Mouse (Mus musculus) frontal cortex, postnatal 14 days (tissue): ENCODE measurements at regions not wholly inside any gene's neighbourhood (a gene's known extent, or its start where the extent isn't known, plus 50 kb on each side); places are given as distances from the start of the nearest gene placed in this dataset.

Experiments
- DNase-seq, 2 experiments: peaks; one replicate each; pipeline ENCODE4 v3.0.0; 2022; ENCODE audit warnings: low spot score in 2 of 2

DNA sequence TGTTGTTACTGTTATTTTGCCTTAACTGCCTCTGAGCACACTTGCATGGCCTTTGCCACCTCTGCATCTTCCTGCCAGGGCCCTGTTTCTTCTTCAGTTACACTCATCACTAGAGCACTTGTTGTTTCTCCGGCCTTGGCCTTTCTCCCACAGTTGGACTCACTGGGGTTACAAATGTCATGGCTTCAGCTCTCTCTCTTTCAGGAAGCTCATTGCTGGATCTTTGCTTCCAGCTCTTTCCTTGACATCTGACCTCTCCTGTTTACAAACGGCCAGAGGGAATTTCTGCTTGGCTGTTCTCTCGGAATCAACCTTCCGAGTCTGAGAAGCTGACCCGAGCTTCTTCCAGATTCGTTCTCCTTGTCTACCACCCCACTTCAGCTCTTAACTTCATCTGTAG, 146.6 kb upstream of the Adamts3 start:
- no peak for DNase-seq

DNA sequence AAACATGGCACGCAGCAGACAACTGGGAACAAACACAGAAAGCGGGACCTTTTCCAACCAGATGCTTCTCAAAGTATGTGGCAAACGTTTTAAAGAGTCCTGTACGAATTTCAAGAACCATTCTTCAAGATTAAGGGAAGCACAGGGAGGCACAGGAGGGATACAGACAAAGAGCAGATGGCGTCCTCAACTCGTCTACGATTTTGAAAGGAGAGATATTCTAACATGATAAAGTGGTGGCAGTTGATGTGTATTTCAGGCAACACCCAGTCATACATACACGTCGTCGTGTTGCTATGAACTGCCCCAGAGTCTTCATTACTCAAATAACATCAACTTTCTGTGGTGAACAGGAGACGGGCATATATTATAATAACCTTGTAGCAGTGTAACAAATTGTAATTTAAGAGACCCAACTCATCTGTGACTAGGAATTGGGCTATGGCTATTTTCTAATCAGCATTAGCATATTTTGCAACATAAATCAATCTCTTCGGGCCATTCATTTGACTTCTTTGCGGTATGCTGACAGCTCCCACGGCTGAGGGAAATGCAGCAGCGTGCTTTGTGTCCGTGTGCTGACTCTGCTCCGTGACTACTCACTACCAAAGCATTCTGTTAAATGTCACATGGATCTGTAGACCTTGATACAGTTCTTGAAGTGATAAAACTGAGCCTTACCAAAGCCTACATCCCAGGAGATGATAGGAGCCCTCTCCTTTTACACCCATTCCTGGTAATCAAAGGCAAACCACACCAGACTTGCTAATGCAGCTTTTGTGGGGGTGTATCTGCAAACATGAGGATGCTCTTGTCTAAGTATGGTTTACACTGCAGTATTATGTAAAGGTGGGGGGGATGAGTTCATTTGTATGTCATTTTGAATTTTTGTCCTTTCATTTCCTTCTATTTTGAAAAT, 144.0 kb upstream of the Adamts3 start:
- no peak for DNase-seq

DNA sequence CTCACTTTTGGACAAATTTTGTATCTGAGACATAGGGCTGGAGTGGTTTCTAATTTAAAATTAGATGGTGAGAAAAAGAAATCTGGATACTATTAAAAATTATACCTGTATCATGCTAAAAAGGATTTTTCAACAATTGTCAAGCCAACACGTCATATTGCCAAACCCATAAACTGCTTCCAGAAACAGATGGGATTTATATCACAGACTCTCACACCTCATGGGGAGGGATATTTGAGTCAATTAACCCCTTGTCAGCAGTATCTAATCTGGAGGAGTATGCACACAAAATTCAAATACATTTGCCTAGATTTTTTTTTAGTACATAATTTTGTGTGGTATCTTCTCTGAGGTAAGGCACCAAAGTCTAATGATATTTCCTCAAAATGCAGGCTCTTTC, 138.3 kb upstream of the Adamts3 start:
- no peak for DNase-seq

DNA sequence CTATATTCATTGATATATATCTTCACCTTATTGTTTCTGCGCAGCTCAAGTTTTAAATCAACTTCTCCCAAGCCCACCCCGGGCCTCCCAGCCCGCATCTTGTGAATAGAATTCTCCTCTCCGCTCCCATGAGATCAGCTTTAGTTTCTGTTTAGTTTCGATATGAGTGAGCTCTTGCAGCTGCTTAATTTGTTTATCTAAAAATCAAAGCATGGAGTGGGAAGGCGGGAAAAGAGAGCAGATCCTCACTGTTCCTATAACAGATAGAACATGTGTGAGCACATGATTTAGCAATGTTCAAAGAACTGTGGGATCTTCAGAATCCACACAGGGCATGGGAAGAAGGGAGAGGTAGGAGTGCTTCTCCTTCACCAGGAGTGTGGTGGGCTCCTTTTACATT, 117.6 kb upstream of the Adamts3 start:
- no peak for DNase-seq

DNA sequence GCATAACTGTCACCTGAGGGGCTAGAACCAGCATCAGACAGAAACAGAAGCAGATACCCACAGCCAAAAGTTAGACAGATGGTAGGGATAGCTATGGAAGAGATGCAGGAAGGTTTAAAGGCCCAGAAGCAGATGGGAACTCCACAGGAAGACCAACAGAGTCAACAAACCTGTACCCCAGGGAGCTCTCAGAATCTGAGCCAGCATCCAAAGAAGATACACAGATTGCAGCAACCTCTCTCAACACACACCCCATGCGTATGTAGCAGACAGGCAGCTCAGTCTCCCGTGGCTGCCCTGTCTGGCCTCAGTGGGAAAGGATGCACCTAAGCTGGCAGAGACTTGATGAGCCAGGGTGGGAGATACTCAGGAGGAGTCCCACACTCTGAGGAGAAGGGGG, 108.4 kb upstream of the Adamts3 start:
- no peak for DNase-seq

DNA sequence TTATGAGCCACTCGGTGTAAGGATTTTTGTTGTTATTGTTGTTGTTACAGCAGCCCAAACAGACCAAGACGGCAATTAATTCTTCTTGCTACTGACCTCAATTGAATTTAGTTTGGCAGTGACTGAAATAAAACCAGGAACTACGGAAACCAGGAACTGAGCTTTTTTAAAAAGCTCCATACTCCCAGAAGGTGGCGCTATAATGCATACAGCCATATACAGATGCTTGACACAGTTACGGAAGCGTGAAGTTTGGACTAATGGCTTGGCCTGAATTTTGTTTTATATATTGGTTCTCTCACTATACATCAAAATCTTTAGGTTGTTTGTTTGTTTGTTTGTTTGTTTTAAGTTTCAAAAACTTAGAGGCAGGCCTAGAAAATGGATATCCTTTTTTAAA, 98.5 kb upstream of the Adamts3 start:
- DNase-seq = no peak

DNA sequence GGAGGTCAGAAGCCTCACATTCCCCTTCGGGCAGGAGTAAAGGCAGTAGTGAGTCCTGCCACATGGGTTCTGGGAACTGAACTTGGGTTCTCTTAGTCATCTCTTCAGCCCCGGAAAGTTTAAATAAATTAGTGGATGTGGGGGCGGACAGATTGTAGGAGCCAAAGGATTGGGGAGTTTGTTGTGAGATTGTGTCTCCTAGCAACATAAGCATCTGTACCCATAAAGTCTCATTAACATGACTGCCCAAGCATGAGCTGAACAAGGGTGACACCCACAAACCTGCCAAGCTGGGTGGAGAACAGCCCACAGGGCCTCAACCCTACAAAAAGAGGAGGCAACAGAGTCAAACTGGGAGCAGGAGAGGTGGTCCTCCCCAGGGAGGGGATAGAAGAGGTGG, 97.1 kb upstream of the Adamts3 start:
- no peak for DNase-seq

DNA sequence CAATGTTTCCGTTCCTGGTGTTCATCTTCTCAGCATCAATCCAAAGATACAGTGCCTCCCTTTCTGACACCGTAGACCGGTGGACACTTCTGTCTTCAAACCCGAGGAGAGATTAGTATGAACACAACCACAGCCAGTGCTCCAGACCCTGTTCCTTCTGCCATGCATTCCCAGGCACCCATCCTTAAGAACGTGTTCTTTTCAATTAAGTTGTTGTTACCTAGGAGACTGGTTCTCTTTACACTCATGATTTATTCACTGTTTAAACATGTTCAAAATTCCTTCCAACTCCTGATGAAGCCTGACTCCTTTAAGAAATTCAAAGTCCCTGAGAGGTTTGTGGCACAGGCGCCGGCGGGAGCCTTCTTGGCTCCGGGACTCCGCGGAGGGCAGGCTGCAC, 69.5 kb upstream of the Adamts3 start:
- DNase-seq = no peak

DNA sequence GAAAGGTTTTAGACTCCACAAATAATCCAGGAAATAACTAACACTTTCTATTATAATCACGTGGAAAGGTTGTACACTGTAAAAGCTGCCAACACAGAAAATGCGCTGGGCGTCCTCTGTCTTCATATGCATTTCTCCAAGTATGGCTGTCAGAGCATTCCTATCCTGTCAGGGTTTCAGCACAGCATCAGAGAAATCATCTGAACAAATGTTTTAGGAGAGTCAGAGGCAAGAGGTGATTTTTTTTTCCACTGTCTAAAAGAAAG, 62.5 kb upstream of the Adamts3 start:
- DNase-seq = no peak

DNA sequence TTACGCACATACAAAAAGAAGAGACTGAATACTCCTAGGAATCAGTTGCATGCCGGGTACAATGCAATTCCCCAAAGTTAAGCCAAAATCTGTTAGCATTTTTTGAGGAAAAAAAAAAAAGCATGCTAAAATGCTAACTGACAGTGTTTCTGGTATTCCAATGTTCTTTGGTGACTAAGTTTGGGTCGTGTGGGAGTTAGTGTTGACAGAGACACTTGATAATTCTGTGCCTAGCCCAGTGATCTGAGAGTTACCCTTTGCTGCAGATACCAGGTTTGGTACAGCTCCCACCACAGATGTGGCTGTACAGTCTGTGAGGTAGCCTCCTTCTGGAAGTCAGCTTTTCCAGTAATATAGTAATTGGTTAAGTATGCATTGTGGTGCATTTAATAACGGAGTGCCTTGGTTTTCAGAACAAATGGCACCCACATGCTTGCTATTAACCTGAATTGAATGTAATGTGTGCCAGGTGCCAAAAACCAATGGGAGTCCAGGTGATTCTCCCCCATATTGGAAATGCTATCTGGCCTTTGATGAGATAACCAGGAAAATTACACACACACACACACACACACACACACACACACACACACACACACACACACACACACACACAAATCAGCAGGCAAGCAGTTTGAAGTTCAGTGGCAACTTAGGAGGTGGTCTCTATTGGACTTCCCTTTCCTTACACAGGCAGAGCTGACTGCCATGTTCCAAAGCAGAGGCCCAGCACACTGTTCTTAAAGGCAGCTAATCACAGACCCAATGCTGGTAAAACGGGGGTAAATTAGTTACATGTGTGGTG, 61.9 kb upstream of the Adamts3 start:
- no peak for DNase-seq

DNA sequence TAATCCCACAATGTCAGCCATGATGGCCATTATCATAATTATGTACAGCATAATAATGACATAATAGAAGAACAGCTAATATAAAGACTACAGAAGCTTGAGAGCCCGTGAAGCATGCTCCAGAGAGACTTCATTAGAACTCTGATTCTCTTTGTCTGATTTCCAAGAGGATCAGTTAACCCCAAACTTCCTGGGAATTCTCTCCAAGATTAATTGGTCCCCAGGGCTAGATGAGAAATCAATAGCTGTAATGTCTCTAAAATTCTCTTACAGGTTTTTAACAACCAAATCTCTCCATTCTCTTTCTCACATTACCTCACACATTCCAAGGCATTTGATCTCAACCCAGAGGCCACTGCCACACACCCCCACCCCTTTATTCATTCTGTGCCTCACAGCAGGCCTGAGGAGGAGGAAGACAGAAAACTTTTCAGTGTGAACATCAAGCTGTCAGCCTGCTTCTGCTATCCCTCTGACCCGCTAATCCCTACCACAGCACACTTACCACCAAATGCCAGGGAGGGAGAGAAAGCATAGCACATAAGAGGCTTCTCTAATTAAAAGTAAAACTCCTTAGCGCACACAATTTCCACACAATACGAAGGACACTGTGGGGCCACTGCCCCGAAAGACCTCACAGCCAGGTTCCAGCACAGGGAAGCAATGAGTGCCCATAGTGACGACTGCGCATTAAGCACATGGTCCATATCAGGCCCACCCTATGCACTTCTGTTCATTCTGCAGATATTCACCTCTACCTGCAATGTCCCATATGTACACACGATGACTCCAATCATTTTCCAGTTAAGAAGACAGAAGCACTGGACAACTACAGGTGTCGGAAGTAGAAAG, 60.4 kb upstream of the Adamts3 start:
- DNase-seq = no peak

DNA sequence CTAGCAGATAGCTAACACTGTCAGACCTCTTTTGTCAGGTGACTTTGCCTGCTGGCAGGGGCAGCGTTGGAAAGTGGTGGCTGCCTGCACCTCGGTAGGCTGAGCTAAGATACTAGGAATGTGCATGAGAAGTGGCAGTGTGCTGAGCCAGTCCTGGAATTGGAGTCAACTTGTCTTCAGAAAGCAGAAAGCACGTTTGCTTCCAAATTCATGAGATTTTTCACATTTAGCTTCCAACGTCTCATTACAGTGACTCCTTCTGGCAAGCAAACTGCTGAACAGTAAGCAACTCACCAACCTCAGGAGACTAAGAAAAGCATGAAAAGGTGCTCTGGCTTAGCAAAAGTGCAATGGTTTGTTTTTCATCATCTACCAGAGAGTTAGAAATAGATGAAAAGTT, 59.1 kb upstream of the Adamts3 start:
- DNase-seq = no peak

DNA sequence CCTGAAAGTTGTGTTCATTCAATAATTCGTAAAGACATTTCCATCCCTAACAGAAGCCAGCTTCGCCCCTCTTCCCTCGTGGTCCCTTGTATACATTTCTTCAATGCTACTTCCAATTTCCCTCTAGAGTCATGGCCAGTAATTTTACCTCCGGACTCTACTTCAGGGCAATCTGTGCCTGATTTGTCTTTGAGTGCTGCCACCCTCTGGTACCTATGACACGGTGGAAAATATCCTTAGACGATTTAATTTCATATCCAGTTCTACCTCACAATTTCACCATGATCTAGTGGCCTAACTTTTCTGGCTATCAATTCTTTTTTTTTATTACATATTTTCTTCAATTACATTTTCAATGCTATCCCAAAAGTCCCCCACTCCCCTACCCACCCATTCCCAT, 49.9 kb upstream of the Adamts3 start:
- no peak for DNase-seq
